Mouse (Mus musculus) liver, embryonic 14 days (tissue): ENCODE data around the gene Olfr1138. TPM values are rescaled to one million over a fixed set of nuclear protein-coding genes. Genes with fewer than 3 reads are reported as not detected.

Experiments used
- polyA plus RNA-seq: library from polyadenylated mRNA; depleted of rRNA; stranded (reverse); fragments of >200 nt; gene quantifications from 2 replicates; pipeline ENCODE4 v1.2.3, GENCODE M21; 2012; rRNA removed

Gene Olfr1138
- not detected in 2 replicates for polyA plus RNA-seq

GRCm38 (mm10) chr2:87739878-87740277, at the start of gene Olfr1138:
Gene Olfr1138, minus strand, starts transcription at chr2:87739978.

GRCm38 (mm10) chr2:87779183-87779582, 39.4 kb upstream of the Olfr1138 start, which contains the start of gene Olfr152:
Gene Olfr152, plus strand, starts transcription at chr2:87779483.

GRCm38 (mm10) chr2:87753891-87754290, 14.1 kb upstream of the Olfr1138 start, which contains the start of gene Olfr1141:
Gene Olfr1141, minus strand, starts transcription at chr2:87753991.

GRCm38 (mm10) chr2:87743452-87743851, 3.7 kb upstream of the Olfr1138 start, which contains the start of gene Olfr1140:
Gene Olfr1140, plus strand, starts transcription at chr2:87743752.

GRCm38 (mm10) chr2:87713079-87713478, 26.7 kb downstream of the Olfr1138 start, which contains the start of gene Olfr1137:
Gene Olfr1137, minus strand, starts transcription at chr2:87713179.

DNA sequence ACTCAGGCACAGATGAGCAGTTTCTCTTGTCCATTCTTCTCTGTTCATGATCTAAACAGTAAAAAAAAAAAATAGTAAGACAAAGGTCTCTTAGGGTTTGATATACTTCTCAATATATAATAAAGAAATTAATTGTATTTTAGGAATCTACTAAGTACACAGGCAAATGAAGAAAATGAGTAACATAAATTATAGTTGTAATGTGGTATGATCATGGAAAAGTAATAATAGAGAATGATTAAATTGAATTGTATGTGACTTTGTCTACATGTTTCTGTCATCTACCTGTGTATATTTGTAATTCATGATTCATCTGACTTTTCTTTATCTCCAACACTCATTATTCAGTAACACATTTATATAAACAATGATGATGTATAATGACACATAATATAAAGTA, 45.9 kb downstream of the Olfr1138 start, which contains the start of gene Olfr1136:
Gene Olfr1136, minus strand, starts transcription at position 101 of the 400 bp plus-strand sequence.

Other genes with a start within 250 kb of the Olfr1138 start
- not detected in 2 replicates for gene Pramel7, start 242.9 kb downstream of the Olfr1138 start, polyA plus RNA-seq
- not detected in 2 replicates for gene Pramel6, start 233.4 kb downstream of the Olfr1138 start, polyA plus RNA-seq
- gene Olfr153, start 208.2 kb downstream of the Olfr1138 start, polyA plus RNA-seq: not detected in 2 replicates
- gene Olfr1128, start 194.4 kb downstream of the Olfr1138 start, polyA plus RNA-seq: not detected in 2 replicates
- gene Olfr1129, start 166.1 kb downstream of the Olfr1138 start, polyA plus RNA-seq: not detected in 2 replicates
- gene Olfr1130, start 133.8 kb downstream of the Olfr1138 start, polyA plus RNA-seq: not detected in 2 replicates
- gene Olfr1131, start 112.9 kb downstream of the Olfr1138 start, polyA plus RNA-seq: not detected in 2 replicates
- not detected in 2 replicates for gene Olfr1132, start 102.4 kb downstream of the Olfr1138 start, polyA plus RNA-seq
- gene Olfr1133, start 92.6 kb downstream of the Olfr1138 start, polyA plus RNA-seq: not detected in 2 replicates
- not detected in 2 replicates for gene Olfr1134, start 81.5 kb downstream of the Olfr1138 start, polyA plus RNA-seq
- gene Olfr1135, start 66.3 kb downstream of the Olfr1138 start, polyA plus RNA-seq: not detected in 2 replicates
- not detected in 2 replicates for gene Olfr1136, start 46.0 kb downstream of the Olfr1138 start, polyA plus RNA-seq
- gene Olfr1137, start 26.8 kb downstream of the Olfr1138 start, polyA plus RNA-seq: not detected in 2 replicates
- not detected in 2 replicates for gene Olfr1140, start 3.8 kb upstream of the Olfr1138 start, polyA plus RNA-seq
- gene Olfr1141, start 14.0 kb upstream of the Olfr1138 start, polyA plus RNA-seq: not detected in 2 replicates
- gene Olfr152, start 39.5 kb upstream of the Olfr1138 start, polyA plus RNA-seq: not detected in 2 replicates
- not detected in 2 replicates for gene Olfr1143, start 60.6 kb upstream of the Olfr1138 start, polyA plus RNA-seq
- not detected in 2 replicates for gene Olfr1145, start 69.8 kb upstream of the Olfr1138 start, polyA plus RNA-seq
- gene Olfr1148, start 90.6 kb upstream of the Olfr1138 start, polyA plus RNA-seq: not detected in 2 replicates
- gene Olfr1150-ps1, start 104.0 kb upstream of the Olfr1138 start, polyA plus RNA-seq: not detected in 2 replicates
- gene Olfr1151, start 115.9 kb upstream of the Olfr1138 start, polyA plus RNA-seq: not detected in 2 replicates
- not detected in 2 replicates for gene Olfr1152, start 126.5 kb upstream of the Olfr1138 start, polyA plus RNA-seq
- not detected in 2 replicates for gene Olfr1153, start 155.0 kb upstream of the Olfr1138 start, polyA plus RNA-seq
- gene Olfr1154, start 165.2 kb upstream of the Olfr1138 start, polyA plus RNA-seq: not detected in 2 replicates
- gene Olfr1155, start 205.2 kb upstream of the Olfr1138 start, polyA plus RNA-seq: not detected in 2 replicates
- gene Olfr1156, start 213.1 kb upstream of the Olfr1138 start, polyA plus RNA-seq: not detected in 2 replicates
- gene Olfr1157, start 228.3 kb upstream of the Olfr1138 start, polyA plus RNA-seq: not detected in 2 replicates
- gene Olfr74, start 234.7 kb upstream of the Olfr1138 start, polyA plus RNA-seq: not detected in 2 replicates